Mouse (Mus musculus) hindbrain, embryonic 14.5 days (tissue): ENCODE measurements around the gene Soga1. TPM values are rescaled to one million over a fixed set of nuclear protein-coding genes. Genes with fewer than 3 reads are reported as not detected.
A peak's percentile ranks its signal among the peaks of the same experiment; 100 is the strongest.

Experiments used
- ATAC-seq: fragments of 200-750 bp; cut with Nextera tagmentation; 2 replicates; pipeline ENCODE4 v1.8.0; 2017; ENCODE audit warnings: moderate number of reproducible peaks, mild to moderate bottlenecking, moderate TSS enrichment, moderate library complexity; ENCODE audit not compliant: low FRiP score
- DNase-seq: peaks from one replicate; pipeline ENCODE4 v3.0.0-alpha.2; 2015; ENCODE audit warnings: low spot score
- H3K27ac ChIP-seq: fragments of 300-500 bp; sonication (generic); 2 replicates; pipeline ENCODE4 v1.5.1; 2014; ENCODE audit warnings: mild to moderate bottlenecking, moderate library complexity
- H3K27me3 ChIP-seq: fragments of 300-500 bp; sonication (generic); 2 replicates; pipeline ENCODE4 v1.6.1; 2014; ENCODE audit warnings: mild to moderate bottlenecking, low read length, mixed read lengths; ENCODE audit not compliant: control insufficient read depth, insufficient read depth
- H3K36me3 ChIP-seq: fragments of 300-500 bp; sonication (generic); replicated peaks from 2 replicates; pipeline ENCODE4 v1.6.1; 2014; ENCODE audit not compliant: control insufficient read depth, insufficient read depth
- H3K4me1 ChIP-seq: fragments of 300-500 bp; sonication (generic); replicated peaks from 2 replicates; pipeline ENCODE4 v1.6.1; 2014; ENCODE audit warnings: antibody characterized with exemption, low read length, mixed read lengths; ENCODE audit not compliant: control insufficient read depth, insufficient read depth
- H3K4me2 ChIP-seq: fragments of 300-500 bp; sonication (generic); replicated peaks from 2 replicates; pipeline ENCODE4 v1.6.1; 2014; ENCODE audit warnings: mild to moderate bottlenecking, moderate library complexity
- H3K4me3 ChIP-seq: fragments of 300-500 bp; sonication (generic); replicated peaks from 2 replicates; pipeline ENCODE4 v1.5.1; 2014; ENCODE audit warnings: mild to moderate bottlenecking, low read length
- H3K9ac ChIP-seq: fragments of 300-500 bp; sonication (generic); 2 replicates; pipeline ENCODE4 v1.6.1; 2014
- H3K9me3 ChIP-seq: fragments of 300-500 bp; sonication (generic); 2 replicates; pipeline ENCODE4 v1.6.1; 2016; ENCODE audit warnings: low read length; ENCODE audit not compliant: control insufficient read depth
- WGBS: fragments of 180-500 bp; shearing (Covaris S2); extraction: QIAGEN DNeasy Blood & Tissue Kit; methylation state at CpG from one replicate; pipeline ENCODE4 v1.1.7; 2014; 5-methylcytosine and 5-hydroxymethylcytosine counted together
- polyA plus RNA-seq: library from polyadenylated mRNA; unstranded; fragments of >200 nt; fragmentation: Nextera tagmentation; extraction: Ambion mirVana; gene quantifications from 2 replicates; pipeline ENCODE4 v1.2.1, GENCODE M21; 2014

Soga1 gene
- polyA plus RNA-seq, 1 experiment from 2014 or later, result 9.7 TPM

DNA sequence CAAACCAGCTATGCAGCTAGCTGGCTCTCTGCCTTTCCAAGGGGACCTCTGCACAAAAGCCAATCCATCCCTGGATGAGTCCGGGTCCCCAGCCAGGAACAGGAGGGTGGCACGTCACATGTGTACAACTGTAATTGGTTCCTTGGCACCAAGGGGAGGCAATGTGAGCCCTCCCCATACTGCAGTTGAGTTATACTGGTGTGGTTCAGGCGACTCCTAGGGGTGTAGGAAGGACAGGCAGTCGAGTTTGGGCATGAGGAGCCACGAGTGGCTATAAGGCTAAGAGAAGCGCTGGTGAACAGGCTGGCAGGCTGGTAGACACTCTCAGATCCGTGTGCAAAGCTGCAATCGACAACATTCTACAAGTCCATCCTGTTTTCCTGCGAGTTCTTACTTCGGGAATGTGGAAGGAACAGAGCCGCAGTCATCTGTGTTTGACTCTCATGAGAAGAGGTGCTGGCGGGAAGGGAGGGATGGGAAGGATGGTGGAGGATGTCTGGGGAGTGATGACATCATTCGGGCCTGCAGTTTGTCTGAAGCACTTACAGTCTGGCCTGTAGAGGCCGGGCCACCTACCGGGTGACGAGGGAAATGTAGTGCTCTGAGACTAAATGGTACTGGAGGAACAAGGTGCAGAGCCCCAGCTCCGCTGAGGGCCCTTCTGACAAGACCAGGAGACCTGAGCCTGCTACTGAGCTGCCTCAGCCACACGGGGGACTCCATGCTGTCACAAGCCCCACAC, 62.4 kb downstream of the Soga1 start:
- H3K27ac ChIP-seq, result no peak overlapping the region
- H3K27me3 ChIP-seq, result no peaks in the 10 kb centered on the region
- 88% methylated on average over 18 of the region's 18 CpGs for WGBS
- no peak overlapping the region for H3K4me3 ChIP-seq
- ATAC-seq (no peak), DNase-seq (no peak)
- no peak overlapping the region for H3K4me2 ChIP-seq
- no peak overlapping the region for H3K9ac ChIP-seq
- H3K9me3 ChIP-seq, result no peaks in the 10 kb centered on the region
- H3K4me1 ChIP-seq, result no peaks in the 10 kb centered on the region
- peaks cover 83% of the 10 kb centered on the region for H3K36me3 ChIP-seq

DNA sequence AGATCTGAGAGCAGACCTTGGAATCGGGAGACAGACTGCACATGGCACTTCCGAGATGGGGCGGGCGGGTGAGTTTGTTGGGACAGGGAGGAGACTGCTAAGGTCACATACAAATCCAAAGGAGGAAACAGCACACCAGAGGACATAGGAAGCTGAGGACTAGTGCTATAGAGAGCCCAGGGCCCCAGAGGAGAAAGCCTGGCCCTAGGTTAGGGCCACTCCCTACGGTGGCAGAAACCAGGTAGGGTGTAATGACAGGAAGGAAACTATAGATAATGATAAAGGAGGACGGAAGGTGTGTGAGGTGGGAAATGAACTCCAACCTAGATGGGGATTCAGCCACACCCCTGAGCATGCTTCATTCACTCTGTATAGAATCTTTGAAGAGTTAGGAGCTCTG, 66.7 kb downstream of the Soga1 start:
- H3K36me3 ChIP-seq, result peaks cover 40% of the 10 kb centered on the region
- DNase-seq (no peak), ATAC-seq (no peak)
- no peak overlapping the region for H3K4me2 ChIP-seq
- no peak overlapping the region for H3K27ac ChIP-seq
- no peak overlapping the region for H3K4me3 ChIP-seq
- H3K9me3 ChIP-seq, result no peaks in the 10 kb centered on the region
- peaks cover 1% of the 10 kb centered on the region for H3K4me1 ChIP-seq
- H3K9ac ChIP-seq, result no peak overlapping the region
- 88% methylated on average over 6 of the region's 6 CpGs for WGBS
- no peaks in the 10 kb centered on the region for H3K27me3 ChIP-seq

DNA sequence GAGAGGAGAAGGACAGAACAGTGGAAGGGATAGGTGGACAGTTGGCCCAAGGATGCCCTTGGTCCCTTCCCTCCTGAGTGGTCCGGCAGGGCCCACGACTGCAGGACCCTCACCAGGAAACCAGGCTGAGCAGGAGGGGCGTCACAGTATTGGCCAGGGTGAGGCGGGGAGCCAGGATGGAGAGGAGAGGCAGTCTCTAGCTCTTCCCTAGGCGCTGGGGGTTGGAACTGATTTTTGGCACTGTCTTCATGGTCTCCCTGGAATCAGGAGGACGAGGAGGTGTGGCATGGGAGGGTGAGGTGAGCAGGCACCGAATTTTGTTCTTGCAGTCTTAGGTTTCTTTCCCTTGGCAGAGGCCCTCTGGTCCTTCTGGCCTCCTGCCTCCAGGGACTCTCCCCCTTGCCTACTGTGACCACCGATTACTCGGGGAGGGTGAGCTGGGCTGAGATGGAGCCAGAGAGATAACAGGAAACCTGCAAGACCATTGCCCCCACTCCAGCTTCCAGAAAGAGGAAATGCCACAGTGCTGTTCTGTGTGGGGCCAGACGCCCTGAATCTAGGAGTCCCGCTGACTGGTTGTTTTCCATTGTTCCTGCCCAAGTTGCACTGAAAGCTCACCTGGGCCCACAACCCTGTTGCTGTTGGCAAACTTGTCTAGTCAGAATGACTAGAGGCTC, 68.3 kb downstream of the Soga1 start:
- no peak overlapping the region for H3K9ac ChIP-seq
- H3K4me3 ChIP-seq, result no peak overlapping the region
- peaks cover 13% of the 10 kb centered on the region for H3K4me1 ChIP-seq
- no peaks in the 10 kb centered on the region for H3K27me3 ChIP-seq
- no peak for ATAC-seq
- H3K9me3 ChIP-seq, result no peaks in the 10 kb centered on the region
- 67% methylated on average over 11 of the region's 11 CpGs for WGBS
- H3K36me3 ChIP-seq, result peaks cover 24% of the 10 kb centered on the region
- no peak overlapping the region for H3K4me2 ChIP-seq
- DNase-seq, result no peak
- H3K27ac ChIP-seq, result no peak overlapping the region

DNA sequence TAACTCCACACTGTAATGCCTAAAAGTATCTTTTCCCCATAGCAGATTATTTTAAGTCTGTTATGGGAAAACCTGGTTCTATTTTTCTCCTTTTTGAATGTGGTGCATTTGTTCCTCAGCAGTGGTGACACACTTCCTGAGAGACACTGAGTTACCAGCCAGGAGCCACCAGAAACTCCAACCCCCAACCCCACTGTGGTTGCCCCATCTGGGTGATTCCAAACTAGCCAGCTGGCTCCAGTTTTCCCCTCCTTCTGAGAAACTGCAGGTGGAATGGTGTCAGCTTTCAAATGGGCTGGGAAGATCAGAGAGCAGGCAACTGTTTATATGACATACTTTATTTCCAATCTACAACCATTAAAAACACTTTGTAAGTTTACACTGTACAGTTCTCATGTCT, 68.9 kb downstream of the Soga1 start:
- no peak overlapping the region for H3K9ac ChIP-seq
- H3K4me2 ChIP-seq, result no peak overlapping the region
- H3K27me3 ChIP-seq, result no peaks in the 10 kb centered on the region
- no peaks in the 10 kb centered on the region for H3K9me3 ChIP-seq
- no peak overlapping the region for H3K27ac ChIP-seq
- H3K4me3 ChIP-seq, result no peak overlapping the region
- peaks cover 13% of the 10 kb centered on the region for H3K4me1 ChIP-seq
- DNase-seq (no peak), ATAC-seq (no peak)
- H3K36me3 ChIP-seq, result peaks cover 17% of the 10 kb centered on the region

DNA sequence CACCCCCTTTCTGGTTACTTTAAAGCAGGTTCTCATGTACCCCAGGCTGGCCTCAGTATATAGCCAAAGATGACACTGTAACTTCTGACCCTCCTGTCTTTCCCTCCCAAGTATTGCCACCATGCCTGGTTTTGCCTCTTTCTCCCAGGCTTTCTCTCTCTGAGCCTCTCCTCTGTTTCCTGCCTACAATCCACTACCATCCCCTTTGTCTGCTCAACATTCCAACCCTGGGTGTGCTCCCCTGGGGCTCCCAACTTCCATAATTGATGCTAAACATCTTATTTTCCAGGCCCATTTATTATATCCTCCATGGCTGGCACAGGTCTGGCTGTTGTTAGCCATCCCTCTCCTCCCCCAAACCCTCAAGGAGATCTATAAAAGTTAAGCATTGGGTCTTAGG, 70.5 kb downstream of the Soga1 start:
- Histone ChIP-seq H3K4me2 (no peak overlapping the region), H3K4me1 (peaks cover 13% of the 10 kb centered on the region), H3K9ac (no peak overlapping the region), H3K27ac (no peak overlapping the region), H3K9me3 (no peaks in the 10 kb centered on the region), H3K27me3 (no peaks in the 10 kb centered on the region), H3K36me3 (peaks cover 2% of the 10 kb centered on the region; the same call in 1 of the 2 replicates), H3K4me3 (no peak overlapping the region)
- ATAC-seq (no peak), DNase-seq (no peak)

DNA sequence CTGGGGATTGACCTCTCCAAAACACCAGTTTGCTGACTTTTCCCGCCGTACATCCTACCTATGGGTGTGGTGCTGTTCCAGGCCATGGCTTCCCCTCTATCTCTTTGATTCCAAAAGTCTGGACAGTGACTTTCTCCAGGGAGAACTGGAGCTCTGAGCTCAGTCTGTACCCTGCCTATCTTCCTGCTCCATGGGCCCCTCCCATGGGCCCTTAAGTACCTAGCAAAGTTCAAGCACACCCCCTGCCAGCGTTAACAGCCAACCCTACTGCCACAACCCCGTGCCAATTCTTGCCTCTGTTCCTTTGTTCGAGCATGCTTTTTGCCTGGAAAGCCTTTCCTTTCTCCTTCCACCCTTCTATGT, 71.8 kb downstream of the Soga1 start:
- peaks cover 13% of the 10 kb centered on the region for H3K4me1 ChIP-seq
- peak; percentile 64; the same call in 1 of the 2 replicates for ATAC-seq
- H3K4me3 ChIP-seq, result peak overlapping the region; percentile 52
- 28% methylated on average over 5 of the region's 5 CpGs for WGBS
- H3K36me3 ChIP-seq, result no peaks in the 10 kb centered on the region
- peak overlapping the region; percentile 98 for H3K4me2 ChIP-seq
- H3K27me3 ChIP-seq, result no peaks in the 10 kb centered on the region
- peak overlapping the region; percentile 66 for H3K9ac ChIP-seq
- no peak for DNase-seq
- peak overlapping the region; percentile 78 for H3K27ac ChIP-seq
- H3K9me3 ChIP-seq, result no peaks in the 10 kb centered on the region

DNA sequence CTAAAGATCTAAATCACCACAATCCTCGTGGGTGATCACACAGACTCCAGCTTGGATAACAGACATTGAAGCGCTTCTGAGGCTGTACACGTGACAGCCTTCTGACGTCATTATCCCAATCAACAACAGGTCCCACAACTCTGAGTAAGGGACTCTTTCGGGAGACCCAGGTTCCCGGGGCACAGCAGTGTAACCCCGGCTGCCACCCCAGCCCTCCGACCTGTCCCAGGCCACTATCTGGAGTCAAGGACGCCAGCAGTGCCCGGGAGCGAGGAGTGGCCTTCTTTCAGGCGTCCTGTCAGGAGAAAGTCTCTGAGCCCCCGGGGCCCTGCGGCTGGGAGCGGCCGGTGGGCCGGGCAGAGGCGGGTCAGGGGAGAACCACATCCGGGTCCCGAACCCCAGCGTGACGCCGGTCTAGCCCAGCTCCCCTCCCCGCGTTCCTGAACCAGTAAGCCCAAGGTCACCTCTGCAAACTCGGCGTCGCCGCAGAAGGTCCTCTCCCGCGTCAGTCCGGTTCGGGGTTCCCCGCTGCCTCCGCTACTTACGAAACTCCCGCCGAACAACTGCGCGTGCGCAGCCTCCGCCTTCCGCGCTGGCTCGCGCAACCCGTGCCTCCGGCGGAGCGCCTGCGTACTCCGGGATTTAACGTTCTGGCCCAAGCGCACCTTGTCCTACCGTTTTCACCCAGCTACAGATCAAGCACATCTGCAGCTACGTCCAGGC, 72.4 kb downstream of the Soga1 start, which contains the start of gene Dsn1:
Gene Dsn1 (minus strand): TSS at position 644 of the 723 bp plus-strand sequence.
- no peaks in the 10 kb centered on the region for H3K9me3 ChIP-seq
- H3K27ac ChIP-seq, result peak within 1 kb of the TSS; percentile 78
- H3K36me3 ChIP-seq, result no peaks in the 10 kb centered on the region
- H3K4me3 ChIP-seq, result peak within 1 kb of the TSS; percentile 52
- H3K9ac ChIP-seq, result peak within 1 kb of the TSS; percentile 66
- ATAC-seq (peak; percentile 82), DNase-seq (peak; percentile 93)
- WGBS, result under 1% methylated on average over 56 of the region's 56 CpGs
- peaks cover 13% of the 10 kb centered on the region for H3K4me1 ChIP-seq
- H3K27me3 ChIP-seq, result no peaks in the 10 kb centered on the region
- peak within 1 kb of the TSS; percentile 98 for H3K4me2 ChIP-seq

DNA sequence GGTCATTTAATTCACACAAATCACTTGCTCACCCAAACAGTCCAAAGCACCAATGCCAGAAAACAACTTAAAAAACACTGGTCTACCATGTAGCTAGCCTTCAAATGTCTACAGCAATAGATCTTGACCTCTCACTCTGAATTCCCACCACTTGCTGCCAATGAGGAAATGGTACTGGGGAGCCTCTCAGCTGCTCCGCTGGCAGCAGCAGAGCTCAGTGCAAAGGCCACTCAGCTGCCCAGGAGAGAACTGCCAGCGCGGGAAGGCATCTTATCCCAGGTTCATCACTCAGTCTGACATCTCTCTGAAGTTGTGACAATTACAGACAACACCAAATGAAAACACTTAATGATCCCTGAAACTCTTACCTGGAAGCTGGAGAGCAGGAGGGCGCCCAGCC, 76.7 kb downstream of the Soga1 start:
- Histone ChIP-seq H3K27me3 (no peaks in the 10 kb centered on the region), H3K36me3 (no peaks in the 10 kb centered on the region; the same call in none of the 2 replicates), H3K4me3 (no peak overlapping the region), H3K9me3 (no peaks in the 10 kb centered on the region), H3K4me1 (peaks cover 12% of the 10 kb centered on the region), H3K4me2 (no peak overlapping the region), H3K27ac (no peak overlapping the region), H3K9ac (no peak overlapping the region)
- ATAC-seq, result no peak
- DNase-seq, result no peak
- WGBS, result 91% methylated on average over 4 of the region's 4 CpGs

DNA sequence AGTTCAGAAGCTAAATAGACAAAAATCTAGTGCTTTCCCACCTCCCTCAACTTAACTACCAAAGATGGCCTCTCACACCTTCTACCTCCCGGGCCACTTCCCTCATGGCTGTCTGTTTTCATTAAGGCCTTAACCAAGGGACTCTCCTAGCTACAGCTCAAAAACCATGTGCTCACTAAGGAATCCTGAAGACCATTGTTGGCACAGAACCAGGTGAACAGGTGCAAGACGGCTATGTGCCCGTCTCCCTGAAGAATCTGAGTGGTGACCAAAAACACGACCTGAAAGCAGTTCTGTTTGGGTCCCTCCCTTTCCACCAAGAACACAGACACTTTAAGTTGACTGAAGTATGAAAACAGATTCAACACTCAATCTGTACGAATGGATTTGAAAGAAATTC, 80.8 kb downstream of the Soga1 start:
- no peaks in the 10 kb centered on the region; the same call in none of the 2 replicates for H3K36me3 ChIP-seq
- no peak overlapping the region for H3K4me3 ChIP-seq
- H3K9me3 ChIP-seq, result no peaks in the 10 kb centered on the region
- H3K27me3 ChIP-seq, result no peaks in the 10 kb centered on the region
- H3K4me2 ChIP-seq, result no peak overlapping the region
- WGBS, result 87% methylated on average over 5 of the region's 5 CpGs
- no peak for ATAC-seq
- no peak overlapping the region for H3K9ac ChIP-seq
- no peaks in the 10 kb centered on the region for H3K4me1 ChIP-seq
- H3K27ac ChIP-seq, result no peak overlapping the region
- no peak for DNase-seq
